Mouse (Mus musculus): ENCODE measurements around the gene Atp5g1. TPM values are rescaled to one million over a fixed set of nuclear protein-coding genes. Genes with fewer than 3 reads are reported as not detected.
"Not testable (repeated sequence)": the region's sequence is repeated elsewhere in the genome, so short reads cannot be mapped to it uniquely, and the experiment has no call there.

Gene Atp5g1
- 244 and 262 TPM in 2 replicates for total RNA-seq (2021)
- long read RNA-seq, experiment 1, full-length matches to known transcripts, result 252 of 272 reads
- long read RNA-seq, experiment 1, partial matches to known transcripts, result 4 of 272 reads
- long read RNA-seq, experiment 1, other reads (novel, unspliced or antisense), result 16 of 272 reads
- long read RNA-seq, experiment 2, full-length matches to known transcripts, result 311 of 336 reads
- long read RNA-seq, experiment 2, partial matches to known transcripts, result 6 of 336 reads
- long read RNA-seq, experiment 2, other reads (novel, unspliced or antisense), result 19 of 336 reads

DNA sequence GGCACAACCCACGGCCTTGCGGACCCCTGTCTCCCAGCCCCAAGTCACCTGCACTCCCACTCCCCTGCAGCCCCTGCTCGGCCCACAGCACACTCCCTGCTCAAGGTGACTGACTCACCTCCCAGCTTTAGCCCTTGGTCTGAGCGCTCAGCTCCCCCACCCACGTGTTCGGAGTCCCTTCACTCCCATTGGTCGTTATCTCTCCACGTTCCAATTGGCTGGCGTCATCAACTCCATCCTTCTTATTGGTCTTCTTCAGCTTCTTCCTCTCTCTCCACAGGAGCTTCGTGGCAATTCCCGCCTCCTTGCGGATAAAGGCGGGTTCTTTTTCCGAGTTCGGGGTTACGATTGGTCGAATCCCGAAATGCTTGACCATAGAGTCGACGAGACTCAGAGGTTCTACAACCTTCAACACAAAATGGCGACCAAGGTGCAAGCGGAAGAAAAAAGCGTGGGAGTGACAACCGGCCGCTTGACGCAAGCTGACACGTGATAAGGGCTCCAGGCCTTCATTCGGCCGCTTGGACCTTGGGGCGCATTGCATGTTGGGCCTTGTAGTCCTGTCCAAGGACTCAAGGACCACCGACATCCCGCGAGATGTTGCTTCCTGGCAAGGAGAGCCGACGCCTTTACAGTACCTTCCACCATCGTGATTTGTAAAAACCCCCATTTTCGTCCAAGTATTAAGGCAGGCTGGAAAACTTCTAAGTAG is at the start of gene Atp5g1:
Atp5g1 (minus strand) TSS at position 162 of the 712 bp plus-strand sequence.
- DNase-seq, result peak; percentile 97

- peak; percentile 62 for DNase-seq
These were observed 48.8 kb upstream of the Atp5g1 start for GRCm38 (mm10) chr11:96124052-96124914.

GRCm38 (mm10) chr11:96122806-96123205 is 47.3 kb upstream of the Atp5g1 start:
- not testable (repeated sequence) for DNase-seq

GRCm38 (mm10) chr11:96119401-96119800 is 43.9 kb upstream of the Atp5g1 start:
- DNase-seq, result no peak

DNA sequence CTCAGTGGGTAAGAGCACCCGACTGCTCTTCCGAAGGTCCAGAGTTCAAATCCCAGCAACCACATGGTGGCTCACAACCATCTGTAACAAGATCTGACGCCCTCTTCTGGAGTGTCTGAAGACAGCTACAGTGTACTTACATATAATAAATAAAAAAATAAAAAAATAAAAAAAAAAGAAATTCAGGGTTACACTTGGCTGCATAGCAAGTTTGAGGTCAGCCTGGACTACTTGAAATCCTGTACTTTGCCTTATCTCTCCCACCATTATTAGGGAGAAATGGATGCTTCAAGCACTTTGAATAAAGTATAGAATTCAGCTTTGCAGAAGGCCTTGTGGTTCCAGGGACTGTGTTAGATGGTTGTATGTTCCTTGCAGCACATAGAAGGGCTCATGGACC is 41.5 kb upstream of the Atp5g1 start:
- not testable (repeated sequence) for DNase-seq

- no peak for DNase-seq
These were observed 40.6 kb upstream of the Atp5g1 start for GRCm38 (mm10) chr11:96116116-96116515.

GRCm38 (mm10) chr11:96115416-96115815 is 39.9 kb upstream of the Atp5g1 start:
- DNase-seq, result no peak

DNA sequence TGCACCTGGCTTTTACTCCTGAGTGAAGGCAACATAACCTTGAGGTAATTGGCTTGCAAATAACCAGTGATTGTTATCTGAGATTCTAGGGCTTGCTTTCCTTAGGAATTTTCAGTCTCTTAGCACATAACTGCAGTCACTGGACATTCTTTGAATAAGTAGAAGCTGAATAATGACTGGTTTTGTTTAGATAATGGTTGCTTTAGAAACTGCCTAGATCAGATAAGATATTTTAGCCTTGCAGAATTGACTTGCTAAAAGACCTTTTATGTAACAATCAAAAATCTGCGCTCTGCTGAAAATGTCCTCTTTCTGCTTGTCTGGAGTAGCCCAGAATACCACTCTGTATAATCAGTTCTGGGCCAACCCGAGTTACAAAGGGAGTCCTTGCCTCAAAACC is 38.6 kb upstream of the Atp5g1 start:
- no peak for DNase-seq

DNA sequence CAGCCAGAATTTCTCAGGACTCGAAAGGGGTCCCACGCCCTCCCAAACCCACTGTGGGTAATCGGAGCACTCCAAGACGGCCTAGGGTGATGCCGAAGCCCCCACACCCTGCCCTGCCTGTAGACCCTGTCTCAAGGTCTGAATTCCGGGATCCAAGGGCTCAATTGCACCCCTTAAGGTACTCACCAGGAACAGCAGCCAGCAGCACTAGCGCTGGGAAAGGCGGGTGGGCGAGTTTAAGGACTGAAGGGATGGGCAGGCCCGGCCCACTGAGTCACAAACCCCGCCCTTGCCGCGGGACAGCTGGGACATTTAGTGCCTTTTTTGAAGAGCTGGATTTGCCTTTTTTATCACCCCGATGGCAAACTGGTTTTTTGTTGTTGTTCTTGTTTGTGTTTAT is 36.3 kb upstream of the Atp5g1 start, which contains the start of gene Calcoco2:
Calcoco2 (minus strand) TSS at position 214 of the 400 bp plus-strand sequence.
- DNase-seq, result no peak

DNA sequence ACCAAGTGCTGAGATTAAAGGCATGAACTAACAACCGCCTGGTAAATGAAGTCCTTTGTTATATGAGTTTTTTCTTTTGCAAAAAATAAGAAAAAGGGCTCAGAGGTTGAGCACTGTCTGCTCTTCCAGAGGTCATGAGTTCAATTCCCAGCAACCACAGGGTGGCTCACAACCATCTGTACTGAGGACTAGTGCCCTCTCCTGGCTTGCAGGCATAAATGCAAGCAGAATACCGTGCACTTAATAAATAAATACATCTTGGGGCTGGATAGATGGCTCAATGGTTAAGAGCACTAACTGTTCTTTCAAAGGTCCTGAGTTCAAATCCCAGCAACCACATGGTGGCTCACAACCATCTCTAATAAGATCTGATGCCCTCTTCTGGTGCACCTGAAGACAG is 35.5 kb upstream of the Atp5g1 start:
- DNase-seq, result not testable (repeated sequence)

- DNase-seq, result no peak
These were observed 32.9 kb upstream of the Atp5g1 start for GRCm38 (mm10) chr11:96108376-96108775.

GRCm38 (mm10) chr11:96093361-96093760 is 17.9 kb upstream of the Atp5g1 start:
- peak; percentile 75 for DNase-seq

GRCm38 (mm10) chr11:96092674-96093291 is 17.3 kb upstream of the Atp5g1 start:
- no peak for DNase-seq

DNA sequence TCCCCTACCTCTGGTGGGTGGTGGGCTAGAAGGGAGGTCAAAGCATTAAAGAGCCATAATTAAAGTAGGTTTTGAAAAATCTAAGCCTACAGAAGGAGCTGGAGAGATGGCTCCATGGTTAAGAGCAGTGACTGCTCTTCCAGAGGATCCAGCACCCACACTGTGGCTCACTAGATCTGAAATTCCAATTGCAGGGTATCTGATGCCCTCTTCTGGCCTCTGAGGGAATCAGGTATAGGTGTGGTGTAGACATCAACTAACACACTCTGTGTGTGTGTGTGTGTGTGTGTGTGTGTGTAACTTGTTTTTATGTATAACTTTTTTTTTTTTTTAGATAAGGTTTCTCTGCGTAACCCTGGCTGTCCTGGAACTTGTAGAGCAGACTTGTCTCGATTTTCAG is 15.6 kb upstream of the Atp5g1 start:
- peak; percentile 43 for DNase-seq

- DNase-seq, result no peak
These were observed 12.5 kb upstream of the Atp5g1 start for GRCm38 (mm10) chr11:96087981-96088380.

DNA sequence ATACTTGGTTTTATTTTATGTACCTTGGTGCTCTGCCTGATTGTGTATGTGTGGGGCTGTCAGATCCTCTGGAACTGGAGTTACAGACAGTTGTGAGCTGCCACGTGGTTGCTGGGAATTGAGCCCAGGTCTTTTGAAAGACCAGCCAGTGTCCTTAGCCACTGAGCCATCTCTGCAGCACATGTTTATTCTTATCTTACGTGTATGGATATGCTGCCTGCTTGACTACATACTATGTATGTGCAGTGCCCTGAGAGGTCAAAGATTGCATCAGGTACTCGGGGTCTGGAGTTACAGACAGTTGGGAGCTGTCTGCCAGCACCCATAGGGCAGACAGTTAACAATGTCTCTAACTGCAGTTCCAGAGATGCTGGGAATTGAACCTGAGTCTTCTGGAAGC is 7.2 kb upstream of the Atp5g1 start:
- peak; percentile 16 for DNase-seq

- DNase-seq, result no peak
These were observed 5.3 kb upstream of the Atp5g1 start for GRCm38 (mm10) chr11:96080736-96081135.

DNA sequence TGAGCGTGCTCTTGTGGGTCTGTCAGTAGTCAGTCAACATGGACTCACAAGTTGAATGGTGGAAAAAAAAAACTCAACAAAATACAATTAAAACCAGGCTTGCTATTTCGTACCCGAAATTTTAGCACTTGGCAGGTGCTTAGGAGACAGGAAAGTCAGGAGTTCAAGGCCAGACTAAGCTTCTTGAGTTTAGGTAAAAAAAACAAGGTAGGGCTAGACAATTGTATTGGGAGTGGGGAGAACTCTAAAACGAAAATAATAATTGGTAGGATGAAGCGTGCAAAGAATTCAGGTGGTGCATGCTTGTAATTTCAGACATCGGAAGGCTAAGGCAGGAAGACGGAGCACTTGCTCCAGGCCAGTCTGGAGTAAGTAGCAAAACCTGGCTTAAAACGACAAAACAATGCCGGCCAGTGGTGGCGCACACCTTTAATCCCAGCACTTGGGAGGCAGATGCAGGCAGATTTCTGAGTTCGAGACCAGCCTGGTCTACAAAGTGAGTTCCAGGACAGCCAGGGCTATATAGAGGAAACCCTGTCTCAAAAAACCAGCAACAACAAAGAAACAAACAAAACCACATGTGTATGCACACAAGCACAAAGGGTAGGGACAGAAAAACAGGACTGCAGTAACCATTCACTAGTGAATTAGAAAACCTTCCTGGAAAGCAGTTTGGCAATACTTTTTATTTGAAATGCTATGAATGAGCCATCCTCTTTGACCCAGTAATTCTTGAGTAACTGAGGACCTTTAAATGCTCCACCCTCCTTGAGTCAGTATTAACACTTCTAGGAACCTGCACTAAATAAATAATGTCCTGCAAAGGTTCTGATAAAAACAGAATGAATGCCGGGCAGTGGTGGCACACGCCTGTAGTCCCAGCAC is 993 bp upstream of the Atp5g1 start:
- DNase-seq, result no peak

DNA sequence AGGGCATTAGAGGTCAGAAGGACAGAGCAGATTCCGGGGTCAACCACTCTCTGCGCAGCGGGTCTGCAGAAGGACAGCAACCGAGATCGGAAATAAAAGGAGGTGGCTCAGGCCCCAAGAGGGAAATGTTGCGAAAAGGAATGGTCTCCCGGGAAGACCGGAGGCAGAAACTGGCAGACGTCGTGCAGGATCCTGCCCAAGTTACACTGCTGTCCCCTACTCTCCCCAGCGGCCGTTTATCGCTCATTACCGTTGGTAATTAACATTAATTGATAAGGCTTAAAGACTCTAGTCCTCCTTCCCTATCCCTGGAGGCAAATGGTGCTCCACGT is 327 bp downstream of the Atp5g1 start:
- peak; percentile 71 for DNase-seq

- DNase-seq, result peak; percentile 34
These were observed 906 bp downstream of the Atp5g1 start for GRCm38 (mm10) chr11:96074351-96075176.
